Mouse (Mus musculus) intestine, embryonic 14.5 days (tissue): Measurements from ENCODE around the gene Ttc19. TPM values are rescaled to one million over a fixed set of nuclear protein-coding genes. Genes with fewer than 3 reads are reported as not detected.

ENCODE experiments used
- ATAC-seq: fragments of 200-750 bp; cut with Nextera tagmentation; replicated peaks from 2 replicates; pipeline ENCODE4 v1.8.0; 2017; ENCODE audit warnings: low read depth, moderate number of reproducible peaks, moderate TSS enrichment, moderate library complexity; ENCODE audit not compliant: low FRiP score, low TSS enrichment
- DNase-seq: peaks from one replicate; pipeline ENCODE4 v3.0.0-alpha.2; 2018; ENCODE audit warnings: low spot score
- H3K27ac ChIP-seq: fragments of 300-500 bp; sonication (generic); 2 replicates; pipeline ENCODE4 v1.5.1; 2014; ENCODE audit warnings: low read depth, mild to moderate bottlenecking, control low read depth
- H3K27me3 ChIP-seq: fragments of 300-500 bp; sonication (generic); replicated peaks from 2 replicates; pipeline ENCODE4 v1.6.1; 2014; ENCODE audit warnings: low read length, control low read depth; ENCODE audit not compliant: control insufficient read depth, insufficient read depth
- H3K36me3 ChIP-seq: fragments of 300-500 bp; sonication (generic); 2 replicates; pipeline ENCODE4 v1.6.1; 2014; ENCODE audit warnings: low read length, control low read depth; ENCODE audit not compliant: control insufficient read depth, insufficient read depth
- H3K4me1 ChIP-seq: fragments of 300-500 bp; sonication (generic); replicated peaks from 2 replicates; pipeline ENCODE4 v1.6.1; 2014; ENCODE audit warnings: low read length, control low read depth, mixed read lengths; ENCODE audit not compliant: control insufficient read depth, insufficient read depth
- H3K4me2 ChIP-seq: fragments of 300-500 bp; sonication (generic); 2 replicates; pipeline ENCODE4 v1.6.1; 2014; ENCODE audit warnings: low read length
- H3K4me3 ChIP-seq: fragments of 300-500 bp; sonication (generic); 2 replicates; pipeline ENCODE4 v1.5.1; 2014; ENCODE audit warnings: low read depth, low read length, control low read depth, mixed read lengths
- H3K9ac ChIP-seq: fragments of 300-500 bp; sonication (generic); 2 replicates; pipeline ENCODE4 v1.6.1; 2014; ENCODE audit warnings: mild to moderate bottlenecking, low read length
- H3K9me3 ChIP-seq: fragments of 300-500 bp; sonication (generic); 2 replicates; pipeline ENCODE4 v1.6.1; 2016; ENCODE audit warnings: low read length, control low read depth; ENCODE audit not compliant: control insufficient read depth
- WGBS: fragments of 180-500 bp; shearing (Covaris S2); extraction: QIAGEN DNeasy Blood & Tissue Kit; methylation state at CpG from one replicate; pipeline ENCODE4 v1.1.7; 2014; 5-methylcytosine and 5-hydroxymethylcytosine counted together
- polyA plus RNA-seq: library from polyadenylated mRNA; unstranded; fragments of >200 nt; fragmentation: Nextera tagmentation; extraction: Ambion mirVana; gene quantifications from 2 replicates; pipeline ENCODE4 v1.2.1, GENCODE M21; 2014

Gene Ttc19
- polyA plus RNA-seq: 15.6 and 17.8 TPM in 2 replicates

- peak within 1 kb of the TSS; percentile 84 for H3K9ac ChIP-seq
- H3K36me3 ChIP-seq: peaks cover 23% of the 10 kb centered on the region
- H3K4me3 ChIP-seq: peak within 1 kb of the TSS; percentile 87
- H3K4me2 ChIP-seq: peak within 1 kb of the TSS; percentile 62
- peak within 1 kb of the TSS; percentile 91 for H3K27ac ChIP-seq
- under 1% methylated on average over 63 of the region's 68 CpGs for whole genome bisulfite sequencing
- no peaks in the 10 kb centered on the region for H3K9me3 ChIP-seq
- DNase-seq: peak; percentile 98
- no peaks in the 10 kb centered on the region for H3K27me3 ChIP-seq
- H3K4me1 ChIP-seq: peaks cover 11% of the 10 kb centered on the region; the same call in 1 of the 2 replicates
- peak; percentile 95 for ATAC-seq
These were observed at the start of gene Ttc19, which contains the start of gene Zswim7 for GRCm38 (mm10) chr11:62280675-62281600. Gene Ttc19, plus strand, starts transcription at chr11:62281473. Gene Zswim7, minus strand, starts transcription at chr11:62281375.

- H3K27ac ChIP-seq: no peak overlapping the region
- H3K36me3 ChIP-seq: no peaks in the 10 kb centered on the region
- DNase-seq: no peak
- H3K9me3 ChIP-seq: 0 out of 2 replicates have a peak, but pooled peaks cover 6% of the 10 kb centered on the region
- no peak overlapping the region for H3K4me2 ChIP-seq
- no peak for ATAC-seq
- H3K27me3 ChIP-seq: no peaks in the 10 kb centered on the region
- no peak overlapping the region for H3K4me3 ChIP-seq
- H3K4me1 ChIP-seq: no peaks in the 10 kb centered on the region
- H3K9ac ChIP-seq: no peak overlapping the region
- WGBS: 78% methylated on average over 12 of the region's 12 CpGs
These were observed 40.5 kb upstream of the Ttc19 start for GRCm38 (mm10) chr11:62240631-62241261.

- Histone ChIP-seq H3K9ac (no peak overlapping the region), H3K27ac (no peak overlapping the region), H3K36me3 (no peaks in the 10 kb centered on the region), H3K4me3 (no peak overlapping the region), H3K4me2 (no peak overlapping the region), H3K9me3 (0 out of 2 replicates have a peak, but pooled peaks cover 7% of the 10 kb centered on the region), H3K4me1 (no peaks in the 10 kb centered on the region), H3K27me3 (no peaks in the 10 kb centered on the region)
- DNase-seq: no peak
- WGBS: 84% methylated on average over 8 of the region's 8 CpGs
- no peak for ATAC-seq
These were observed 37.4 kb upstream of the Ttc19 start for GRCm38 (mm10) chr11:62243871-62244270.

GRCm38 (mm10) chr11:62244471-62244870 lies 36.8 kb upstream of the Ttc19 start:
- 85% methylated on average over 4 of the region's 4 CpGs for WGBS
- peaks cover 2% of the 10 kb centered on the region; the same call in 1 of the 2 replicates for H3K27me3 ChIP-seq
- 0 out of 2 replicates have a peak, but pooled peaks cover 7% of the 10 kb centered on the region for H3K9me3 ChIP-seq
- ATAC-seq: no peak
- H3K4me3 ChIP-seq: no peak overlapping the region
- H3K36me3 ChIP-seq: no peaks in the 10 kb centered on the region
- no peak overlapping the region for H3K27ac ChIP-seq
- no peak overlapping the region for H3K4me2 ChIP-seq
- no peak overlapping the region for H3K9ac ChIP-seq
- DNase-seq: no peak
- H3K4me1 ChIP-seq: peaks cover 3% of the 10 kb centered on the region; the same call in 1 of the 2 replicates

- Histone ChIP-seq H3K9ac (0 out of 2 replicates have a peak overlapping the region, but pooled peaks have one; percentile 27), H3K4me2 (peak overlapping the region; percentile 85), H3K27ac (no peak overlapping the region), H3K27me3 (peaks cover 17% of the 10 kb centered on the region), H3K4me3 (peak overlapping the region; percentile 59), H3K36me3 (no peaks in the 10 kb centered on the region), H3K4me1 (peaks cover 19% of the 10 kb centered on the region), H3K9me3 (0 out of 2 replicates have a peak, but pooled peaks cover 7% of the 10 kb centered on the region)
- ATAC-seq (no peak), DNase-seq (no peak)
- WGBS: 38% methylated on average over 18 of the region's 18 CpGs
These were observed 33.4 kb upstream of the Ttc19 start for GRCm38 (mm10) chr11:62247759-62248400.

GRCm38 (mm10) chr11:62248401-62249244 lies 32.6 kb upstream of the Ttc19 start, which contains the start of gene Adora2b:
Gene Adora2b, plus strand, starts transcription at chr11:62248984.
- 0 out of 2 replicates have a peak, but pooled peaks cover 7% of the 10 kb centered on the region for H3K9me3 ChIP-seq
- H3K4me1 ChIP-seq: peaks cover 19% of the 10 kb centered on the region
- DNase-seq: peak; percentile 91
- under 1% methylated on average over 69 of the region's 69 CpGs for WGBS
- H3K36me3 ChIP-seq: no peaks in the 10 kb centered on the region
- H3K4me3 ChIP-seq: peak within 1 kb of the TSS; percentile 59
- peak within 1 kb of the TSS; percentile 85 for H3K4me2 ChIP-seq
- peak within 1 kb of the TSS; percentile 27 for H3K9ac ChIP-seq
- peak; percentile 91 for ATAC-seq
- 0 out of 2 replicates have a peak within 1 kb of the TSS, but pooled peaks have one; percentile 28 for H3K27ac ChIP-seq
- peaks cover 17% of the 10 kb centered on the region for H3K27me3 ChIP-seq

GRCm38 (mm10) chr11:62249266-62250037 lies 31.8 kb upstream of the Ttc19 start:
- 5% methylated on average over 35 of the region's 35 CpGs for WGBS
- Histone ChIP-seq H3K4me2 (peak overlapping the region; percentile 85), H3K4me3 (peak overlapping the region; percentile 59), H3K27me3 (peaks cover 17% of the 10 kb centered on the region), H3K27ac (no peak overlapping the region), H3K9me3 (0 out of 2 replicates have a peak, but pooled peaks cover 7% of the 10 kb centered on the region), H3K36me3 (no peaks in the 10 kb centered on the region), H3K9ac (peak overlapping the region; percentile 27), H3K4me1 (peaks cover 19% of the 10 kb centered on the region)
- ATAC-seq: peak; percentile 44
- DNase-seq: no peak
